Mouse (Mus musculus) left cerebral cortex, postnatal 4 days (tissue): ENCODE measurements at regions not wholly inside any gene's neighbourhood (a gene's known extent, or its start where the extent isn't known, plus 50 kb on each side); places are given as distances from the start of the nearest gene placed in this dataset.
A peak's percentile ranks its signal among the peaks of the same experiment; 100 is the strongest.

Experiments
- DNase-seq: peaks from one replicate; pipeline ENCODE4 v3.0.0-alpha.2; 2022
- intact Hi-C: fragments of 180-260 bp; cut with DNase I; formaldehyde crosslinking; loops from one replicate; pipeline ENCODE4 v1.15.1; 2025

DNA sequence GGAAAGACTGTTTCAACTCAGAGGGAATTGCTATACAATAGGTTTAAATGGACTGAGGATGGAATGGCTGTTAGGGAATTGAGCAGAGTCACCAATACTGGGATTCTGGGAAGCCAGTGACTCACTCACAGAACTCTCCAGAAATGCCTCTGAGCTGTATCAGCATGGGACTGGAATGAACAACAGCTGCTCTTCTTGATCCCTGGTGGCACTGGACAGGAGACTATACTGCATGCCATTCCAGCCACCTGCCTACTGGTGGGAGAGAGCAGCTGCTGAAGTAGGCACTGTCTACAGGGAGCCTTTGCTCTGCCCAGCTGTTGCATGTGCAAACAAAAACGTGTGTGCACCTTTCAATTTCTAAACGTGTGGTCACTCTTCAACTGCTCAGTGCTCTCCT, 329.2 kb downstream of the Gadd45g start:
- DNase-seq: no peak
- intact Hi-C loops: no loop called here

DNA sequence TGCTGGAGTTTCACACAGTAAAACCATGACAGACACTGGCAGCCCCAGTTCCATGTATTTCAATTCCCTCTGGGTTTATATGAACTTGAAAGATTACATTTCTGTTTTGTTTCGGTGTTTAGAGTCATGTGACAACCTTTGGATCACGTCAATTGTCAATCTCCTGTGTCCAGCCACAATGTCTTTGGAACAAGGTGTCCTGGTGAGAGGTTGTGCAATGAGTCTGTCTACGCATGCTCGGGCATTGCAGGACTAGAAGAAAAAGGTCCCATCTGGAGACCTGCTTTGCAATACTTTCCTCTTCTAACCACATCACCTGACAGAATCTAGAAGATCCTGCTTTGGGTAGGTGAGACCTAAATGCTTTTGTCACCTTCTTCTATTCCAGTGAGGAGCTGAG, 333.5 kb downstream of the Gadd45g start:
- intact Hi-C loops: no loop called here
- DNase-seq: no peak

DNA sequence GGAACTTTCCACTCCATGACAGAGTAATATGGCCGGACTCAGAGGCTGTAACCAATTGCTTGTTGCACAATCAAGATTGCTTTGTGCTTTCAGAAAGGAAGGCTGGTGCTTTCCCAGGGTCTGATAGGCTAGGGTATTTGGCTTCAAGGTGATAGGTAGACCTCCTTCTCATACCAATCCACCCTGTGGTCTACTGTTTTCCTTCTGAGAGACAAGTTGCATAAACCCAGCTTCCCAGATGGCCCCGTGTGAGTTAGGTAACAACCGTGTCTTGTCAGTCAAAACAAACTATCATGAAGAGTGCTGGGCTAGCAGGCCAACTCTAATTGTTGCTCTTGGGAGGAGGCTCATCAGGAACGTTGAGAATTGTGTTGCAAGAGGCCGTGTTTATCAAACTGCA, 337.2 kb downstream of the Gadd45g start:
- intact Hi-C loops: no loop called here
- DNase-seq: no peak

DNA sequence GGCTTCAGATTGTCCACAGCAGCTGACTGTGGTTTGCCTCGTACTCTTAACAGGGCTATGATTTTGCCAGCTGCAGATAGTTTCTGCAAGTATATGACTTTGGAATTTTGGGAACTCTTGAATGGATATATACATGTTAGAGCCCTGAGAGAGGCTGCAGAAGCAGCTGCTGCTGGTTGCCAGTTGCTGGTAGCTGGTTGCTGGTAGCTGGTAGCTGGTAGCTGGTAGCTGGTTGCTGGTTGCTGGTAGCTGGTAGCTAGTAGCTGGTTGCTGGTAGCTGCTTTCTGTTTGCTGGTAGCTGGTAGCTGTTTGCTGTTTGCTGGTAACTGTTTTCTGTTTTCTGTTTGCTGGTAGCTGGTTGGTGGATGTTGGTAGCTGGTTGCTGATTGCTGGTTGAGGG, 339.1 kb downstream of the Gadd45g start:
- DNase-seq: no peak

DNA sequence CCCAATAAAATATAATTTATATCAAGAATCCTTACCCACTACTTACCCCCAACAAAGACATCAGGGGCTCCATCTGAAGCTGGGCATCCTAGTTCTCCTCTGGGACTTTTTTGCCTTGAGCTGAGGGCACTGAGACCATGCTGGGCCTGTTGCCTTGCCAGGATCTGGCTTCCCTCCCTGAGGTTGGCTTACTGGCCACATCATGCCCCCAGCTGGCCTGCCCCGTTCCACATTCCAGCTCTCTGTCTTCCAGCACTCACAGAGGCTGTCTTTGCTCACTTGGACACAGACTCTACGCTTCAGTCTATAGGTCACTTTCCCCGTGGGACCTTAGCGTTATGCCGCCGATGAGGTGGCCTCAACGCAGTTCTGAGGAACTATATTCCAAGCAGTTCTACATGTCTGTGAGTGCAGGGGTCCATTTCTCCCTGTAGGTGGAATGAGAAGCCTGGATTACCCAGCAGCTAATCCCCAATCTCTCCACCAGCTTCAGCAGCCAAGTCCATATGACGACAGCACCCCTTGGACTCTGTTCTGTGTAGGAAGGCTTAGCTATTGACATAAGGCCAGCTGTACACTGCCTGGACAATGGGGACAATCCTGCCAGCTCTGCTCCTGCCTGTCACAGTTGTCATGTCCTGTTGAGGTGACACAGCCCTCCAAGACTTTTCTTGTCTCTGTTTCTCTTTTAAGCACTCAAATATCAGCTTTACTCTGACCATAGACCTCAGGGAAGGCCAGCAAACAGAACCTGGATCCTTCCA, 341.5 kb downstream of the Gadd45g start:
- DNase-seq: peak; percentile 61
- intact Hi-C loops: no loop called here

More for the DNA sequence above, 339.1 kb downstream of the Gadd45g start:
- intact Hi-C loops: no loop called here

DNA sequence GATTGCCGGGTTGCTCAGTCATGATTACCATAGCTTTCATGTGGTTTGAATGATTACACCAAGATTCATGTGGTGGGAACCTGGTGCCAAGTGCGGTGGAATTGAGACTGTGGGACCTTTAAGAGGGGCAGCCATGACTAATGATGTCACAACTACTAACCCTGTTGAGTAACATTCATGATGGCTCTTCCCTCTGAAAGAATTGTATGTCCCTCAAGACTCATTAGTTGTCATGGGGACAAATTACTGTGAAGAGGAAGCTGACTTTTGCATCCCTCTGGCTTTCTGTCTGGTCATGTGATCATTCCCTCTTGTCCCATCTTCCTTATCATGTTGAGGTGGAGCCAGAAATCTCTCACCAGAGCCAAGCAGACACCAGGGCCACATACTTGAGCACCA, 342.1 kb downstream of the Gadd45g start:
- no peak for DNase-seq
- intact Hi-C loops: no loop called here

DNA sequence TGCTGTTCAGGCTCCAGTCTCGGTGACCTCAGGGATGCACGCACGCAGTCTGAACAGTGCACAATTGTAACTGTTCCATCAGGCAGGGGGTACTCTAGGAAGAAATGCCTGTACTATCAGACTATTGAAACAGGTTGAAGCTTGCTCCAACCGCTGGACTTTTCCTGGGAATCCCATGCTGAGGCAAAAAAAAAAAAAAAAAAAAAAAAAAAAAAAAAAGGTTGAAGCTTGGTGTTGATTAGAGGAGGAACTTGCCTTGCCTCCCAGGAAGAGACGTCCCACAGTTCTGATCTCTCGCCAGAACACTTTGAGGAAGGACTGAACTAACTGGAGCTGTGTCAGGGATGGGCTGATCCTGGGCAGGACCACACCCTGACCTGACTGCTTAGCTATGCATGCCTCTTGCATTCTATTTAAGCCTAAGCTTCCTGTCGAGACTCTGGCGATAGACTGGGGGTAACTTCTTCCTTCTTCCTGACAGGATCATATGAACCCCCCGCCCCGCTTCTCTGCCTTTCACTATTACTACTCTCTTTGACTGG, 341.6 kb downstream of the Diras2 start:
- DNase-seq: no peak
- intact Hi-C loops: no loop called here

DNA sequence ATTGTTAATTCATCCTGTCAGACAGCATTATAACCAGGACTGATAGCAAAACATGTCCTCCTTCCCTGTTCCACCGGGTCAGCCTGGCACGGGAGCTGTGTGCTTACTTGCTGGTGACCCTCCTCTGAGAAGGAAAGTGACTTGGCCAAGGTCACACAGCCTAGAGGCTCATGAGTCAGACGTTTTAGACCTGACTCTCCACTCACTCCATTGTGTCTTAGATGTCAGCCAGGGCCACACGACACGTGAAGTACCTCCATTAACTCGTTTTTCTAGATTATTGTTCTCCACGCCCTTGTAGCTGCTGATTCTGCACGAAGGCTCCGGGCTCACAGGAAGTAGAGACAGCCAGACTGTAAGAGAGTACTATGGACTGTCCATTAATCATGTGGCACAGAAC, 340.8 kb downstream of the Diras2 start:
- DNase-seq: no peak
- intact Hi-C loops: no loop called here

DNA sequence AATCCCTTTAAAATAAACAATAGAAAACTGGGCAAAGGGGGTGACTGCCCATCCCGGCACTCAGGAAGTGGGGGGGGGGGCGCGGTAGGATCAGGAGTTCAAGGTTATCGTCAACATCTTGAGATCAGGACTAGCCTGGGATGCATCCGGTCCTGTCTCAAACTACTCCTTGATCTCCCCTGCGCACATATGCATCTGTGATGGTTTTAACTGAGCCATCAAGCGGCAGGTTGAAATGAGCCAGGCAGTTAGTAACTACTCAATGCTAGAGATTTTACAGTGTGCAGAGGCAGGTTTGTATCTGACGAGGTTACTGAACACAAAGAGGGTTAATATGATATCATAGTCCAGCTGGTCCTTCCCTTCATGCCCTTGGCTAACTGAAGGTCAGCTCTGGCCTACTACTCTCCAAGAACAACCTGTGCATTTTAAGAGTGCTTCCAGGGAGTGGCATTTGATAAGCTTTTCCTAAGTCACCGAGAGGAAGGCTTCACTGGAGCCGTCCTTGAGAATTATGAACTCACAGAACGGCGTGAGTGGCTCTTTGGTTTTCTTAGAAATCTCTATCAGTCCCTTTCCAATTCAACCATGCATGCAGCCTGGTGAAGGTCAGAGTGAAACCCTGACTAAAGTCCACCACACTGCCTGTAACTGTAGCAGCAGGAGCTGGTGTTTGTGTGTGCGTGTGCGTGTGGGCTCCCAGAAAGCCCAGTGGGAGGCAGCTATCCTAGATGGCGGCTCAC, 340.1 kb downstream of the Diras2 start:
- intact Hi-C loops: no loop called here
- no peak for DNase-seq

DNA sequence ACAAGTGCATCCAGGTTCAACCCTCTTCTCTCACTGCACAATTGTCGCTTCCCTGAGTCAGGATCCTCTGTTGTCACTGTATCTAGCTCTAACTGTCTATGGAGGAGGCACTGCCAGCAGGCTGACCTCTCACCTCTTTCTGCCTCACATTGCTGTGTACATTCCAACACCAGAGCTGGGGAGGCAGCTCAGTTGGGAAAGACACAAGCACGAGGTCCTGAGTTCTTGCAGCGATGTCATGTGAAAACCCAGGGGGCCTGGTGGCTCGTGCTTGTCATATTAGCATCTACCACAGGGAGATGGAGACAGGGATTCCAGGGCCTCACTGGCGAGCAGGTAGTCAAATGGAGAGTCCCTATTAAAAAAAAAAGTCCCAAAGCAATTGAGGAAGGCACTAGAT, 334.2 kb downstream of the Diras2 start:
- intact Hi-C loops: no loop called here
- no peak for DNase-seq

DNA sequence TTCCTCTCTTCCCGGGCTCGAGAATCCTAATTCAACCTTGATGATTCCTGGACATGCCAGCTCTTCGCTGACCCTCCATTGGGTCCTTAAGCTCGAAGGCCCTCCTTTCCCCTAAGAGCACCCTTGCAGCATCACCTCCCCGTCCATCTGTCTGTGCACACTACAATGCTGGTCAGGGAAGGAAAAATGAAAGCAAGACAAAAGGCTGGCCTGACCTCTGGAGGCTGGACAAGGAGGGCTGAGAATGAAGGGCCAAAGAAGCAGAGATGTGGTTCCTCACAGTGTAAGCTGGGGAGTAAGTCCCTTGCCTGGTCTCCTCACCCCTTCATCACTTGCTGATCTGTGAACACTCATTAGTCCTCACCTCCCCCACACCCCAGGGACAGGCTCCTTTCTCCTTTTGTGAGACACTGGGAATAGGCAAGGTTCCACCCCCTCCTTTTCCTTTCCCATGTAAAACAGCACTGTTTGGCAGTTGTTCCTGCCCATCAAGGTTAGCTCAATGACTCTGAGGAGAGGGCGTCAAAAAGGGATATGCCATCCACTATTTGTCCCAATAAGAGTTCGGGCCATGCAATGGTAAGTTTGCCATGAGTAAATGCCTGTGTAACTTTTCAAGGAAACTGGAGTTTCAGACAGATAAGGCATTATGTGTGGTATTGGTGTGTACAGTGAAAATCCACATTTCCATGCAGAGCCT, 332.3 kb downstream of the Diras2 start:
- DNase-seq: no peak

DNA sequence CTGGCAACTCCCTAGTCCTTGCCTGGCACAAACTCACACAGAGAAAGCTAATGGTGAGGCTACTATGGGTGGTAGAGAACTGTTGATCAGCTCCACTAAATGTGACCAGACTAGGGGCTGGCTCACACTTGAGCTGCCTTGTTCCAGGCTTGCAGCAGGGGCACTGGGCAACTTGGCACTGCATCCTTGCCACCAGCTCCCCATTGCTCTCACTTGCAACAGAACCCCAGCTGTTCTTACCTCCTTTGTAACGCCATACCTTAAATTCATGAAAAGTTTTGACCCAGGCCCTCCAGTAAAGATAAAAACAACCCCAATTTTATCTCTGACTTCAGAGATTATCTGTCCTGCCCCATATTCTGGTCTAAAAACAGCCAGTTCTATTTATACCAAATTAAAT, 328.7 kb downstream of the Diras2 start:
- intact Hi-C loops: no loop called here
- no peak for DNase-seq

More for the DNA sequence above, 332.3 kb downstream of the Diras2 start:
- intact Hi-C loops: no loop called here

DNA sequence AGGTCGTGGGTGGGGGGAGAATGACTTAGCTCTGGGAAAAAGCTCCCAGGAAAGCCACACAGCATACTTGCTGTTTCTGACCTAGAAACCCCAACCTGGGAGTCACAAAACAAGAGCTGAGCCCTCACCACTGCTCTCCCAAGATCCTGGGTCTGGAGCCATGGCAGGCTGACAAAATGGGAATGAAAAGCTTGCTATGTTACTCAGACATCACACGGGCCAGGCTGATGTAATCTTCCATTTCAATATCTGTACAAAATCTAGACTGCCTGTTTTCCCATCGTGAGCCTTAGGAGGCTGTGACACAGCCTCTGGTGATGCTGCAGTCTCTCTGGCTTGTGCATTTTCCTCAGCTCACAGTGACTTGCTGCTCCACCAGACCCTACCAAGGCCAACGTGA, 325.1 kb downstream of the Diras2 start:
- DNase-seq: no peak
- intact Hi-C loops: no loop called here

DNA sequence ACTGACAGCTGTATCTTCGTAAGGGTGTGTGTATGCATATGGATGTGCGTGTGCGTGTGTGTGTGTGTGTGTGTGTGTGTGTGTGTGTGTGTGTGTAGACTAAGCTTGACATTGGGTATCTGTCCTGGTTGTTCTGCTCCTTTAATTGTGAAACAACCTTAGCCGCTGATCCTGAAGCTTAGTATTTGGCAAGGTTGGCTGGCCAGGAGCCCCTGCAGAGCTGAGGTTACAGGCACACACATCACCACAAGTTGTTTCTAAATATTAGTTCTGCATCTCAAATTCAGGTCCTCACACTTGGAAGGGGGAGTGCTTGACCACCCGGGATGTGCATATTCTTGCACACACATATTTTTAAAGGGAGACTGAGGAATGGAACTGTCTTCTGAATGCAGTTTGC, 314.7 kb downstream of the Diras2 start:
- no peak for DNase-seq

DNA sequence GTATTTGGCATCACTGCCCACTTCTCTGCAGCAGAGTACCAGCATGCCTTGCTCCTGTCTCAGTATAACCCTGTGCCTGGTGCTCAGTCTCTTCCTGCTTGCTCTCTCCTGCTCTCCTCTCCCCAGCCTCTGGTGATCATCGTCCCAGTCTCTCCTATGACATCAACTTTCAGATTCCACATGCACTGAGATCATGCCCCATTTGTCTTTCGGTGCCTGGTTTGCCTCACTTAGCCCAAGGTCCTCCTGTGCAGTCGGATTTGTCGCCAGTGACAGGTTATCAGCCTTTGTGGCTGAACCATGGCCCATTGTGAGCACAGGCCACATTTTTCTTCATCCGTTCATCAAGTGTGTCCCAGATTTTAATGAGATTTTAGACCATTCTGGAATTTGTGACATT, 314.0 kb downstream of the Diras2 start:
- no peak for DNase-seq
- intact Hi-C loops: loop anchor here (10.0 kb wide), 1 partner anchor 112 kb away; no protein-coding TSS in a partner anchor

More for the DNA sequence above, 314.7 kb downstream of the Diras2 start:
- intact Hi-C loops: loop anchor here (10.0 kb wide), 1 partner anchor 112 kb away; no protein-coding TSS in a partner anchor

DNA sequence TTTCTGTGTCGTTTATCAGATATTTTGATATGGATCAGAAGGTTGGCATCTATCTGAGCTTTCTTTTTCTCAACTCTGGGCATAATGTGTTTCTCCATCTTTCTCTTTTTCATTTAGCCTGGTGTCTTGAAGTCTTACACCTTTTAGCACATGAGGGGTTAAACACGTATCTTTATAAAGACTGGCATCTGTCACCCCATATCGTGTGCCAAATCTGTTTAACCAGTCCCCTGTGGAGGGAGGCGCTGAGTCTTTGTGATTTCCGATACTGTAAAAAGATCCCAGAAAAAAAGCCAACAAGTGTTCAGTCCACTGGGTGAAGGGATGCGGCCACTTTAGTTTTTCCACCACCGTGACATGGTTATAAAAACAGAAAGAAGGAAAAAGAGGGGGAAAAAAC, 313.3 kb downstream of the Diras2 start:
- no peak for DNase-seq
- intact Hi-C loops: loop anchor here (10.0 kb wide), 1 partner anchor 113 kb away; no protein-coding TSS in a partner anchor

DNA sequence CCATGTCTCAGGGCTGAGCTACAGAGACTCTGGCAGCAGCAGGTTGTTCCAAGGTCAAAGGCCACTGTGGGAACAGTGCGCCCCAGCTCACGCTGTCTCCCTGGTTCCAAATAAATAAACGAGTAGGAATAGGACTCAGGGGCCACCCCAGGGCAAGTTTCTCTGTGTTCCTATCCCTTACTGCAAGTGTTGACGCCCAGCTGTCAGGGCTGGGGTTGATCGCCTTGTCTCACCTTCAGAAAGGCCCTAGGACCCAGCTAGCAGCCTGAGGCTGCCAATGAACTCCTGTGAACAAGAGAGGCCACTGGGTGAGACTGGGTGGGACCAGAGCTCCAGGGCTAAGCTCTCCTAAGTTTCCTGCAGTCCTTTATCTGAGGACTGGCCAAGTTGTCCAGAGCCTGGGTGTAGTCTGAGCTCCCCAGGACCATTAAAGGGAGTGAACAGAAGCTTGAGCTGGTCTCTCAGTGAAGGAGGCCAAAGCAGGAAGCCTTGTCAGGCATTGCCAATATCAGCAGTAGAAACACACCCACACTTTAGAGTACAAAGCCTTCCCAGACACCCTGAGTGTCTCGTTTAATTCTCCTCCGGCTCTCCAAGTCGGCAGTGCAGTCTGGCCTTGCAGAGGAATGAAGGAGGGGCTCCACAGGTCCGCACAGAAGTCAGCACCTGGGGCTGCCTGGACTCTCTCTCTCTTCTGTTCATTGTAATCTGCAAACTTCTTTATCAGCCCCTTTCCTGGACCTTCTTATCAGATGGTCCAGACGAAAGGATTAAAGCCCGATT, 308.6 kb downstream of the Diras2 start:
- no peak for DNase-seq
- intact Hi-C loops: loop anchor here (2.0 kb wide), 1 partner anchor 380 kb away; no protein-coding TSS in a partner anchor

DNA sequence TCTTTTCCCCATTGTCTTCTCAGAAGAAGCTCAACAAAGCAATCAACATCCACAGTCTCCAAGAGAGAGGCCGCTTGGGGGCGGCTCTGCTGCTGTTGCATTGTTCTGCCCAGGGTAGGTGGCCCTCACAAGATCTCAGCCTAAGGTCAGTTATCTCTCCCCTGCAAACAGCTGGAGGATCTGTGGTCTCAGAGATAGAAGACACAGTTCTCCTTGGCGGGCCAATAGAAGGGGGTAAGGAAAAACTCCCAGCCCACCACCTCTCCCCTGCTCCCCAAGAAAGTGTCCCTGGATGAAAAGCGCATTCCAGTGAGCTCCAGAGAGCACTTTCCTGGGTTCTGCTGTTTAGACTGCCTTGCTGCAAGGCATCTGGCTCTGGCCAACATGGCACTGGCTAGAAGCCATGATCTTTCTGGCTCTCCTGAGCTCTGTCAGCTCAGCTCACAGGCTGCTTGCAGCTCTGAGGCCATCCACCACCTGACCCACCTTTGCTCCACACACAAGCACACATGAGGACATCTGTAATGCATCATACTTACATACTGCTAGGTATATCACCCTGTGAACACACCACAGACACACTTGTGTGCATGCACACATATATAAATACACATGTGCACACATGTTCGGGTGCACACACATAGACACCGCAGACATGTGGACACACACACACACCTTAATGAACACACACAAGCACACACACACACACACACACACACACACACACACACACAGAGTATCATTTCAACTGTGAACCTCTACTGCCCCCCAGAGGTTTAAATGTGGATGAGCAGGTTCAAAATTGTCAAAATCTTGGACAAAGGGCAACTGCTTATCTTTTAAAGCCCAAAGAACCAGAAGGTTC, 307.7 kb downstream of the Diras2 start:
- peak; percentile 79 for DNase-seq
- intact Hi-C loops: loop anchor here (2.0 kb wide), 1 partner anchor 381 kb away; no protein-coding TSS in a partner anchor

DNA sequence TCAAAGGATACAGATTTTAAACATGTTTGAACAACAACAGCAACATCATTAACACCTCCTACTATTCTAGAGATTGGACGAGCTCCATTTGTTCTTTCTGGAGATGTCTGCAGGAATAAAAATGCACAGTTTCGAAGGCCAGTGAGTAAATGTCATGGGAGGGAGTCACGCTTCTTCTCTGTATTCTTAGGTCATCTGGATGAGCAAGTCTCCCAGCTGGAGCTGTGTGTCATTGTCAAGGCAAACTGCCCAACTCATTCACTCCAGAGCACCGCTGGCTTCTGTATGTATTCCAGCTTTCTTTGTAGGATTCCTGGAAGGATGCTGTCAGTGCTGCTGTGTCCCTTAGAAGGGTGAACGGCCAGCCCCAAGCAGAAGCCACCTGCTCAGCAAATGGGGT, 297.1 kb downstream of the Diras2 start:
- DNase-seq: no peak
- intact Hi-C loops: no loop called here
